Mouse (Mus musculus): ENCODE data around the gene Wnt9a. TPM values are rescaled to one million over a fixed set of nuclear protein-coding genes. Genes with fewer than 3 reads are reported as not detected.

Wnt9a gene
- polyA plus RNA-seq, 1 experiment = 12.2 TPM

DNA sequence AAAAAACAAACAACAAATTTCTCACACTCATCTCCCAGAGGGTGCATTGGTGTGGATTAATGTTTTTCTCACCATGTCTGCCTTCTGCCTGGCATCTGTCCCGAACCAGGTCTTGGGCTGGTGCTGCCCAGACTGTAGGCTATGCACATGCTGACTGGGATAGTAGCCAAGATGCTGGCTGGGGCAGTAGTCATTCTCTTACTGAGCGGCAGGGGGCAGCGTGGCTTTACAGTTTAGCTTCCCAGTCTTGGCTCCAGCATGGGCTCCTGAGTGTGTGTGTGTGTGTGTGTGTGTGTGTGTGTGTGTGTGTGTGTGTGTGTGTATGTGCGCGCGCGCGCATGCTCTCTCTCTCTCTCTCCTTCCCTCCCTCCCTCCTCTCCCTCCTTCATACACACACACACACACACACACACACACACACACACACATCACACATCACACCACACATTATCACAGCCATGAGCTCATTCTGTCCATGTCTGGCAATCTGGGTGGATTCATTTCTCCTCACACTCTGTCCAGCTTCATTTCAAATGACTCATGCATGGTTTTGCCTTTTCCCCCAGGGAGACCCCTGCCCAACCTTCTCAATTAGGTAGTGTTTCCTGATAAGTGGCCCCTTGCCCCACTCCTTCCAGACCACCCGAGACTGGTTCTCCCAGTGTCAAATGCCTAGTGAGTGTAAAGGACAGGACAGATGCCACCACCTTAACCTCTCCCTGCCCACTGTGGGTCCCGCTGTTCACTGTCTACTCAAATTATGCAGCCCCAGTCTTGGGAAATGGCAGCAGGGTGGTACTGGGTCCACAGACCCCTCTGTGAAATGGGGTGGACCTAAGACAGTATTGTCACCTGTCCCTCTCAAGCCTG is 3.8 kb upstream of the Wnt9a start:
- DNase-seq (ENCODE audit: extremely low spot score in 1 of 2, low spot score in 1 of 2) = peak; percentile 84 to 91

DNA sequence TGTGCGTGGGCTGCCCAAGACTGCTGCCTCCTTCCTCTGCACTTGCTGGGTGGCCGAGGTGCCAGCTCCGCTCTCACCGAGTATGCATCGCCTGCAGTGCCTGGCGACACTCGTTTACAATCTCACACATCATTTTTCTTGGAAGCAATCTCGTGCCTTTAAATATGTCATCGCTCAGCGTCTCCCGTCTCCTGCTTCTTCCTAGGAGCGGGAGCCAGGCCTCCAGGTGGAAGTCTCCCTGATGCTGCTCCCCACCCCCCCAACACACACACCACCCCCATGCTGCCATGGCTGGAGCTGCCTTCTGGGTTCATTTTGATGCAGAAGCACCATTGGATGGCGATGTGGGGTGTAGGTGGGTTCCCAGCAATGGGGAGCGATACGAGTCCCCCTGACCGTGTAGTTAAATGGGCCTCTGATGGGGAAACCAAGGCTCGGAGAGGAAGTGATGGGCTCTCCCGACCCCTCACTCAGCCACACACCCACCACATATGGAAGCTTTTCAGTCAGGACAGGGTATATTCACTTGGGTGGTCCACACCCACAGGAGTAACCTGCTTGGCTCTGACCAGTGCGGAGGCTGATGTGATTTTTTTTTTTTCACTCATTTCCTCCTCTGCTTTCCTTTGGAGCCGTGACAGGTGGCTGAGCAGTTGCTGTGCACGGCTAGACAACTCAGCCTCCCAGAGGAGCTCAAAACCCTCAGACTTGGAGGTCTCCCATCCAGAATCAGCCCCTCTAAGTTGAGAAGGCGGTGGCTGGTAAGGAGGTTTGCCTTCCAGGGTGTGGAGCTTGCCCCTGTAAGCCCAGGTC is 1.5 kb upstream of the Wnt9a start:
- peak; percentile 44 to 77 for DNase-seq (ENCODE audit: extremely low spot score in 1 of 2, low spot score in 1 of 2)

DNA sequence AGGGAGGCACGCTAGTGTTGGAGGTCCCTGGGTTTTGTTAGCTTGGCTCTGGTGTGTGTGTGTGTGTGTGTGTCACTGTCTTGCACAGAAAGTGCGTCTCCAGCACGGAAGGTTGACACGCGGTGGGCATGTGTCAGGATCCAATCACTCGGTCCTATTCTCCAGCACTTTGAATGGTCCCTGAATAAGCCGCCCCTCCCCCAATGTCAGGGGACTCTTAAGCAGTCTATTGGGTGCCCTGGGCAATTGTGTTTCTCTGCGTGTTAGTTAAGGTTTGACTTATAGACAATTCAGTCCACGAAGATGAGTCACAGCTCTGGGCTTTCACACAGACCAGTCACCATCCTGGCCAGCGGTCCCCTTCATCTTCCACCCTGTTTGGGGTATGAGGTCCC is 910 bp upstream of the Wnt9a start:
- no peak for DNase-seq (ENCODE audit: extremely low spot score in 1 of 2, low spot score in 1 of 2)

DNA sequence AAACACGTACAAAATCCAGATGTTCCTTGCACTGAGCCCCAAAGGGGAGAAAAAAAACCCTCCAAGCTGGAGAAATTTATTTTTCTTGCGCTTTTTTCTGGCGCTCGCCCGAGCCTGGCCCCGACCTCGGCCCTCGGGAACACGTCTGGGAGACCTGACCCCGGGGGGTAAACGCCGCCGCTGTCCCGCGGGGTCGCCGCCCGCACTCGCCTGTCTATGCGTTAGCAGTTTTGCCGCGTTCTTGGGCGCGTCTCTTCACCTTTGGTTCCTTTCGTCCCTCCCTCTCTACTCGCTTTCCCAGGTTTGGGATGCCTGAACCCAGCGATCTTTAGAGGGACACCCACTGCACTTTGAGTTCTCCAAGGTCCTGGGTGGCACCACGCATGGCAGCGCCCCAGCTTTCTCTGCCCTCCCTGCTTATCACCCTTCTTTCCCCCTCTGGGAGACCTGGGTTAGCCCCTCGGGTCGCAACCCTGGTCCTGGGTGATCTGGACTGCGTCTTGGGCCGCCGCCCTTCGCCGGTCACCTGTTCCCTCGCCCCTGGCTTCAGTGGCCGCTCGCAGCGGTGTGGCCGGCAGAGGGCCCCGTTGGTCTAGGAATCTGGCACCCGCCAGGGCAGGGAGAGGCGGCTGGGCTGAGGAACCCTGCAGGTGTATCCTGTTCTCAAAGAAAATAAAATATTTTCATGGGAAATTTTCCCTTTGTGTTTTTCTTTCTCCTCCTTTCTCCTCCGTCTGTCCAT is 865 bp downstream of the Wnt9a start:
- DNase-seq (ENCODE audit: extremely low spot score in 1 of 2, low spot score in 1 of 2) = peak in 1 of 2 experiments; percentile 83

DNA sequence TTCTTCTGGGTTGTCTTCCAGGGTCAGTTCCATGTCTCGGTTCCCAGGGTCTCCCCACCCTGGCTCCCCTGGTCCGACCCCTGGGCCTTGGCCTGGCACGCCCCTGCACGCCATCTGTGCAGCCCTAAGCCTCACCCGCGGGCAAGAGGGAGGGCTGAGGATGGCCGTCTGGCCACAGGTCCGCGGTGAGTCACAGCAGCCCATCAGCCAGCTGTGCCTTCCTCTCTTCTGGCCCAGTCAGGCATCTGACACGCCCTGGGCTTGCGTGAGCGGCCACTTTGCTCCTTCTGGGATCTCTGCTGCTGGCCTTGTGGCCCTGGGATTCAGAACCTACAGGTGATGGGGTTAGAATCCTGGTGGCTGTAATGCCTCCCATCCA is 1.4 kb downstream of the Wnt9a start:
- no peak for DNase-seq (ENCODE audit: extremely low spot score in 1 of 2, low spot score in 1 of 2)

GRCm38 (mm10) chr11:59308625-59309024 is 1.9 kb downstream of the Wnt9a start:
- no peak for DNase-seq (ENCODE audit: extremely low spot score in 1 of 2, low spot score in 1 of 2)

DNA sequence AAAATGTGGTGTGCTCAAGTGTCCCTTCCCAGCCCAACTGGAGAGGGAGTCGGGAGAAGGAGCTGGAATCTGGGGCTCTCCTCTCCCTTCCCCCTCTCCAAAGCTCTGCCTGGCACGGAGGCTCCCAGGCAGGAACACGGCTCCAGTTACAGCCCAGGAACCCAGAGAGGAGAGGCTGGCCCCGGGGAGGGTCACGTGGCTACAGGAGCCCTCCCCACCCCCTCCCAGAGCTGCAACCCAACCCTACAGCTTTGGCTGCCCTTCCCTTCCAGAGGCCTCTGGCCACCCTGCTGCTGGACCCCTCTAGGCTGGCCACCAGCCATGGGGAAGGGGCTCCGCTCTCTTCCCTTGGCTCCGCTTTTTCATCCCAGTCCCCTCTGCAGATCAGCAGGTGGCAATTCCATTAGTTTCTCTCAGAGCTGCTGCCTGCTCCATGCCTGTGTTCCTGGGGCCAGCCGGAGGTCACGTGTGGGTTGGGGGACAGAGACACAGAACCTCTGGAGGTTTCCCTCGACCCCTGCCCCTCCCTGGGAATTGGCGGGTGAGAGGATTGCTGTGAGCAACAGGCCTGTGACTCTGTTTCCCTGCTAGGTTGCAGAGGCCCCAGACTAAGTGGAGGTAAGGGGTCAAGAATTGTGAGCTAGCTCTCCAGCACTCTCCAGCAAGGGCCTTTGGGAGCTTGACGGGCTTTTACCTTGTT is 2.5 kb downstream of the Wnt9a start:
- DNase-seq (ENCODE audit: extremely low spot score in 1 of 2, low spot score in 1 of 2) = no peak

DNA sequence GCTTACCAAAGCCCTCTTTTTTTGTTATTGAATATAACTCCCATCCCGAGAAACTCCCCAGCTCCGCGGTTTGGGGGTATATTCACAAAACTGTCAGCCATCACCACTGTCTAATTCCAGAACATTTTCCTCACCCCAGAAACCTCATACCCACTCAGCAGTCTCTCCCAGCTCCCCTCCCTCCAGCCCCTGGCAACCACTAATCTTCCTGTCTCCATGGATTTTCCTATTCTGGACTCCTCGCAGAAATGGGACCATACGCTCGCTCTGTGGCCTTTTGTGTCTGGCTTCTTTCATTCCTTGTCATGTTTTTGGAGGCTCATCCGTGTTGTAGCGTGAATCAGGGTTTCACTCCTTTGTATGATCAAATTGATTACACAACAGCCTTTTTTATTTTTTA is 3.2 kb downstream of the Wnt9a start:
- DNase-seq (ENCODE audit: extremely low spot score in 1 of 2, low spot score in 1 of 2) = no peak

- DNase-seq (ENCODE audit: extremely low spot score in 1 of 2, low spot score in 1 of 2) = no peak
Measured at GRCm38 (mm10) chr11:59312060-59312459, 5.3 kb downstream of the Wnt9a start.

- DNase-seq (ENCODE audit: extremely low spot score in 1 of 2, low spot score in 1 of 2) = no peak
Measured at GRCm38 (mm10) chr11:59312501-59312900, 5.8 kb downstream of the Wnt9a start.

- no peak for DNase-seq (ENCODE audit: extremely low spot score in 1 of 2, low spot score in 1 of 2)
Measured at GRCm38 (mm10) chr11:59313029-59313811, 6.5 kb downstream of the Wnt9a start.

GRCm38 (mm10) chr11:59313944-59314343 is 7.2 kb downstream of the Wnt9a start:
- no peak for DNase-seq (ENCODE audit: extremely low spot score in 1 of 2, low spot score in 1 of 2)

DNA sequence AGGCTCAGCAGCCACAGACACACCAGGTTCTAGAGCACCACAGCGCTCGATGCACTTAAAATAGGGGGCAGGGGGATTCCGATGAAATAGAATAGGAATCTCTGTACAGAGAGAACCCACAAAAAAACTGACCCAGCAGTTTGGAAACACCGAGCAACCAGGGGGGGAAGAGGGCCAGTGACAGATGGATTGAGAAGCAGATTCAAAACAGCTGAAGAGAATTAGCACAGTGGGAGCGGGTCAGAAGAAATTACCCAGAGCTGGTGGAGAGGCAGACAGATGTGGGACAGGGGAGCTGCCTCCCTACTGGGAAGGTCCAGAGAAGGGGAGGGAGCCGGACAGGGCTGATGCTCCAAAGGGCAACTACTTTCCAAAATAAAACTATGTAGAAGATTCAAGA is 9.8 kb downstream of the Wnt9a start:
- DNase-seq (ENCODE audit: extremely low spot score in 1 of 2, low spot score in 1 of 2) = no peak

DNA sequence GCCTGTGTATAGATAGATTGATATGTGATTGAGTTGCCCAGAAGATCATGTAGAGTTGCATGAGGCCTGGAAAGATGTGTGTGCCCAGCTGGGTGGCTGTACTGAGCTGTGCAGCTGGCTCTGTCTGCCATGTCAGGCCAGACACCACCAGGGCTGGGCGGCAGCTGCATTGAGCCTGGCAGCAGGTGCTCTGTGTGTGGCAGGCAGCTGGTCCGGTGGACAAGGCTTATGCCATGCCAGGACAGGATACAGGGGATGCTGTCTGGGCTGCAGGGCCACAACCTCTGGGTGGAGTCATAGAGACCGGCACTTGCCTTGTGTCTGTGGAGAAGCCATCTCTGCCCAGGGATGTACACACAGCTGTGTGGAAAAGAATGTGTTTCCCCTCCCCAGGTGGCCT is 16.3 kb downstream of the Wnt9a start:
- no peak for DNase-seq (ENCODE audit: extremely low spot score in 1 of 2, low spot score in 1 of 2)

DNA sequence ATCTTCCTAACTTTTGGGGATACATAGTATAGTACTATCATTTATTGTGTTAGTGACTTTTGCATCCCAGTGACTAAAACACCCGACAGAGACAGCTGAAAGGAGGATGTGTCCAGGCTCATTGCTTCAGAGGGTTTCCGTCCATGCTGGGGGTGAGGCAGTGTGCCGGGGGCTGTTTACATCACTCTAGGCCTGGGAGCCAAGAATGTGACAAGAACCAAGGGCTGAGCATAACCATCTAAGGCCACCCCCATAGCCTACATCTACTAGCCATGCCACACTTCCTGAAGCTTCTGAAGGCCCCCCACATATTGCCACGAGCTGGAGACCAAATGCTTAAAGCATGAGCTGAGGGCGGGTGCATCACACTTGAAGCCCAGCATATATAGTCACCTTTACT is 18.0 kb downstream of the Wnt9a start:
- no peak for DNase-seq (ENCODE audit: extremely low spot score in 1 of 2, low spot score in 1 of 2)

DNA sequence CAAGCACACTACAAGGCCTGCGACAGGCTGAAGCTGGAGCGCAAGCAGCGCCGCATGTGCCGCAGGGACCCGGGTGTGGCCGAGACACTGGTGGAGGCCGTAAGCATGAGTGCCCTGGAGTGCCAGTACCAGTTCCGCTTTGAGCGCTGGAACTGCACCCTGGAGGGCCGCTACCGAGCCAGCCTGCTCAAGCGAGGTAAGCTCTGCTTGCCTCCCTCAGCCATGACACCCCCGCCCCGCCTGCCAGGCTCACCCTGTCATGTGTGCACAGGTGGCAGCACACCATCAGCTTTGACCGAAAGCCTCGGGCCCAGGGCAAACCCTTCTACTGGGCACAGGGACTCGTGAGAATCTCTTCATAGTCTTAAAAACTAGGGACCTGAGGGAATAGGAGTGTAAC is 20.9 kb downstream of the Wnt9a start:
- DNase-seq (ENCODE audit: extremely low spot score in 1 of 2, low spot score in 1 of 2) = no peak

- no peak for DNase-seq (ENCODE audit: extremely low spot score in 1 of 2, low spot score in 1 of 2)
Measured at GRCm38 (mm10) chr11:59329616-59330015, 22.9 kb downstream of the Wnt9a start.

- peak; percentile 33 to 70 for DNase-seq (ENCODE audit: extremely low spot score in 1 of 2, low spot score in 1 of 2)
Measured at GRCm38 (mm10) chr11:59330560-59330959, 23.8 kb downstream of the Wnt9a start.

- DNase-seq (ENCODE audit: extremely low spot score in 1 of 2, low spot score in 1 of 2) = no peak
Measured at GRCm38 (mm10) chr11:59331167-59331869, 24.6 kb downstream of the Wnt9a start.

All from frontal cortex, adult 2 months (tissue).